Mouse (Mus musculus) spleen, adult 2 months (tissue): Measurements from ENCODE around the gene Lhpp.

Source experiments
- CTCF ChIP-seq: fragments of 200-500 bp; IDR thresholded peaks from 2 replicates; pipeline ENCODE4 v1.5.1; 2011; ENCODE audit warnings: mild to moderate bottlenecking, inconsistent platforms; ENCODE audit not compliant: insufficient read depth, insufficient read length, insufficient replicate concordance; ENCODE audit errors: extremely low read depth
- POLR2A ChIP-seq: fragments of 200-500 bp; IDR thresholded peaks from 2 replicates; pipeline ENCODE4 v1.6.1; 2011; ENCODE audit warnings: low read depth, low read length, inconsistent platforms

DNA sequence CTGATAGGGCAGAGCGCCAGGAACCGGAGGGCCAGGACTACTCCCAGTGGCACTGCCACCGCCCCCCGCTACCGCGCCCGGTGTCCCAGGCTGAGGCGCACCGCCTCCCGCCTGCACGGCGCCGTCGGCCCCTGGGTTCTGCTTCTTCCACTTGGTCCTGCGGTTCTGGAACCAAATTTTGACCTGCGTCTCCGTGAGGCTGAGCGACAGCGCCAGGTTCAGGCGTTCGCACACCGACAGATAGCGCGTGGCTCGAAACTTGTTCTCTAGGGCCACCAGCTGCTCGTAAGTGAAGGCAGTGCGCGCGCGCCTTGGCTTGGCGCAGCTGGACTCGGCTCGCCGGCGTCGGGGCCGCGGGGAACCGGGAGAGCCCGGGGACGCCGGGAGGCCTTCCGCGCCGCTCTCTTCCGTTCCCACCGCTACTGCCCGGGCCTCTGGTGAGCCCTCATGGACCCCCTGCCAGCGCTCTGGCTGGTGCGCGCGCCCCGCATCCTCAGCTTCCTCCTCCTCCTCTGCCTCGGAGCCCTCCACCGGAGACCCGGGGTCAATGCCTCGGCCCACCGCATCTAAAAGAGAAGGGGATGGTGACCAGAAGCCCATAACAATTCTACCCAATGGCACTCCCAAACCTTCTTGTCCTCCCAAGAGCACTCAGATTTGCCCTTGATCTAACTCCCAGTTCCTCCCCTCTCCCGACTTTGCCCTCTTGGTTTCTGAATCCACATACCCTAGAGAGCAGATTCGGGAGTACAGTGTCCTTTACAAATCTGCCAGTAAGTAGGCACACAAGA, 13.0 kb upstream of the Lhpp start:
- no peak for TF ChIP-seq CTCF
- TF ChIP-seq POLR2A: no peak
